Mouse (Mus musculus) adrenal gland, postnatal 10 days (tissue): ENCODE measurements around the gene Gm49394. TPM values are rescaled to one million over a fixed set of nuclear protein-coding genes. Genes with fewer than 3 reads are reported as not detected.

Experiments
- DNase-seq: peaks from one replicate; pipeline ENCODE4 v3.0.0; 2021; ENCODE audit warnings: mixed read lengths
- microRNA-seq: library from miRNA; unstranded; fragments of <30 nt; microRNA quantifications from one replicate; pipeline ENCODE4 v1.2.0, GENCODE M21; 2021
- total RNA-seq, 2 experiments: library from RNA; stranded (reverse); gene quantifications; 2 replicates each; pipeline ENCODE4 v1.2.3; 2021

The Gm49394 gene
- total RNA-seq, 2 experiments from 2014 or later: 0.09 TPM; not detected in 1

- DNase-seq: peak; percentile 62
Measured at GRCm38 (mm10) chr7:142659181-142659681, 10.5 kb downstream of the Gm49394 start.

GRCm38 (mm10) chr7:142658681-142659180, 11.0 kb downstream of the Gm49394 start:
- no peak for DNase-seq

GRCm38 (mm10) chr7:142657821-142658614, 11.7 kb downstream of the Gm49394 start:
- no peak for DNase-seq

- DNase-seq: no peak
Measured at GRCm38 (mm10) chr7:142657341-142657791, 12.4 kb downstream of the Gm49394 start.

- peak; percentile 33 for DNase-seq
Measured at GRCm38 (mm10) chr7:142656055-142656454, 13.7 kb downstream of the Gm49394 start.

GRCm38 (mm10) chr7:142655633-142656032, 14.1 kb downstream of the Gm49394 start:
- no peak for DNase-seq

- no peak for DNase-seq
Measured at GRCm38 (mm10) chr7:142653726-142654125, 16.0 kb downstream of the Gm49394 start.

GRCm38 (mm10) chr7:142646676-142647075, 23.1 kb downstream of the Gm49394 start:
- DNase-seq: no peak

- DNase-seq: no peak
Measured at GRCm38 (mm10) chr7:142645045-142645444, 24.7 kb downstream of the Gm49394 start.

- no peak for DNase-seq
Measured at GRCm38 (mm10) chr7:142636178-142636577, 33.6 kb downstream of the Gm49394 start.

- DNase-seq: peak; percentile 73
Measured at GRCm38 (mm10) chr7:142630691-142631090, 39.1 kb downstream of the Gm49394 start.

- peak; percentile 46 for DNase-seq
Measured at GRCm38 (mm10) chr7:142629806-142630205, 39.9 kb downstream of the Gm49394 start.

- DNase-seq: no peak
Measured at GRCm38 (mm10) chr7:142622180-142622579, 47.6 kb downstream of the Gm49394 start.

GRCm38 (mm10) chr7:142613077-142613476, 56.7 kb downstream of the Gm49394 start:
- DNase-seq: no peak

GRCm38 (mm10) chr7:142610627-142611406, 58.9 kb downstream of the Gm49394 start:
- peak; percentile 73 for DNase-seq

GRCm38 (mm10) chr7:142600921-142601320, 68.8 kb downstream of the Gm49394 start:
- DNase-seq: no peak

Small RNAs within 50 kb of the gene (microRNA-seq; reads per million reads assigned to microRNA genes)
- 1,705 reads per million, percentile 81 among the genes with 10 or more reads in this experiment for gene Mir483

Other genes starting within 250 kb of the Gm49394 start
- gene Syt8, start 235.1 kb downstream of the Gm49394 start, total RNA-seq: not detected
- 100 to 1,000 TPM; 196 to 793 TPM for gene Tnni2, start 228.1 kb downstream of the Gm49394 start, total RNA-seq
- gene Lsp1, start 209.1 kb downstream of the Gm49394 start, total RNA-seq: 10 to 100 TPM; 26.7 to 39.3 TPM
- gene Tnnt3, start 171.1 kb downstream of the Gm49394 start, total RNA-seq: 1,000 to 10,000 TPM in 1 of 2 experiments, 100 to 1,000 TPM in 1; 272 to 1,179 TPM
- gene Mrpl23, start 137.3 kb downstream of the Gm49394 start, total RNA-seq: 10 to 100 TPM in 1 of 2 experiments, 1 to 10 TPM in 1; 5.1 to 15.8 TPM
- 1,000 to 10,000 TPM; 1,376 to 1,421 TPM for gene Igf2, start 3.1 kb downstream of the Gm49394 start, total RNA-seq
- gene Ins2, start 73.4 kb upstream of the Gm49394 start, total RNA-seq: not detected